Mouse (Mus musculus) c-Kit-positive CD71-negative TER-119-negative erythroid progenitor cells, embryonic 14.5 days (primary cell): ENCODE data around the gene Pacs2.
A peak's percentile ranks its signal among the peaks of the same experiment; 100 is the strongest.

Experiments
- DNase-seq: peaks from one replicate; pipeline ENCODE4 v3.0.0-alpha.2; 2013; ENCODE audit warnings: low read depth

Pacs2 gene

GRCm38 (mm10) chr12:113012443-113012842 is 1.9 kb upstream of the Pacs2 start:
- DNase-seq = no peak

DNA sequence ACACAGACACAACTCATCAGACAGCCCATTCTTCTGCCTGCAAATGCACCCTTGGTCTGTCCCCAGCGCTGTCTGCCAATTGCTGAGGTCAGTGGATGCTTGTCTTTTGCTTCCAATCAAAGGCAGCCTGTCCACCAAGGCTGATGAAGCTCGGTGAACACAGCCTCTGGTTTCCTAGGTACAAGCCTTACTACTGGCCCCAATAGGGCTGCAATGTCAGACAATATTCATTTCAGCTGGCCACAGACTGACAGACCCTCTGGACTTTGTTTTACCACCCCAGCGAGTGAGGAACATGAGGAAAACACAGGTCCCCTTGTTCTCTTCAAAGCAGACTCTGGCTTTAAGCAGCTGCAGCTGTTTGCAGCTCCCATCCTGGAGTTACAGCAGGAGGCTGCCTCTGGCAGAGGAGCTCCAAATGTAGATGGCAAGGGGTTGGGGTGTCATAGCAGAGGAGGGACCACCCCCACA is 1.3 kb upstream of the Pacs2 start:
- no peak for DNase-seq

DNA sequence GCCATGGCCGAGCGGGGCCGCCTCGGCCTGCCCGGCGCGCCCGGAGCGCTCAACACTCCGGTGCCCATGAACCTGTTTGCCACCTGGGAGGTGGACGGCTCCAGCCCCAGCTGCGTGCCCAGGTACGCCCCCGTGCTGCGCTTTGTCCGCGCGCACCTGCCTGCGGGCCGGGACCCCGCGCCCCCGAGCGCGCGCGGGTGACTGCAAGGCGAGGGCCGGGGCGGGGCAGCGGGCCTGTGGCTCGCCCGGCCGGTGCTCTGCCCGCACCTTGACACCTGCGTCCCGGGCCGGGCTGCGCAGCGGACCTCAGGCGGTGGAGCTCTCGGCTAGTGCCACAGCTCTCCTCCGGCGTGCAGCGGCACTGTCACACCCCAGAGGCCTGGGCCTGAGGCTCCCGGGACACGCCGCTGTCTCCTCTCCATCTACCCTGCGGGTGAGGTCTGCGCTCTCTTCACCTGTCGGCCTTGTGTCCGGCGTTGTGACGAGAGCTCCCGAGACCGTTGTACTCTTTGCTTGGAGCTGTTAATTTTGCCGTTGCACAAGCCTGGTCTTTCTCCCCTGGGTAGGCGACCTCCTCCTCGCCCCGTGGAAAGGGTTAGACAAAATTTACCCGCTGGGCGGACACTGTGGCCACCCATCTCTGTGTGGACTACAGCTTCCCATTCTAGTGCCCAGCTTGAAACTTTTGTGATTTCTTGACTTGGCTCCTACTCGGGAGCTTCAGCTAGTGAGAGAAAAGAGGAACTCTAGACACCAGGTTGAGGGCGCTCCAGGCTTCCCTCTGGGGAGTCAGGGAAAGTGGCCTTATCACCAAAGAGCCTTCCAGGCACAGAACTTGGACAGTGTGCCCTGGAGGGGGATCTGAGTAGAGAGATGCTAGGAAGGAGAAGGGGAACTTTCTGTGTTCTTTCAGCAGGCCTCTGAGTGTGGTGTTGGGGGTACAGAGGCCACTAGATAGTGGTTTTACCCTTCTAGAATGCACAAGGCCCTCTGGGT is 551 bp downstream of the Pacs2 start:
- no peak for DNase-seq

DNA sequence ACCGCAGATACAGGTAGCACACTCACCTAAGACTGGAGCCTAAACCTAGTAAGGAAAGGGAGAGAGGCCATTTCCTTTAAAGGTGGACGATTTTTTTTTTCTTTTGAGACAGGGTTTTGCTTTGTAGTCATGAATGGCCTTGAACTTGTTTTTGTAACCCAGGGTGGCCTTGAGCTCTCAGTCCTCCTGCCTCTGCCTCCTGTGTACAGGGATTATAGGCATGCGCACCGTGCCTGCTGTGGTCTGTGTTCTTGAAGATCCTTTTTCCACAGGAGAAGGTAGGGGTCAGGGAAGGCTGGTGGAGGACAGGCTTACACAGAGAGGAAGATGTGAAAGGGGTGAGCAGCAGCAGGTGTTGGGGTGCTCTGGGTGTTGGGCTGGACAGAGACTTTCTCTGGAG is 1.6 kb downstream of the Pacs2 start:
- no peak for DNase-seq

- no peak for DNase-seq
Measured at GRCm38 (mm10) chr12:113016976-113017375, 2.7 kb downstream of the Pacs2 start.

DNA sequence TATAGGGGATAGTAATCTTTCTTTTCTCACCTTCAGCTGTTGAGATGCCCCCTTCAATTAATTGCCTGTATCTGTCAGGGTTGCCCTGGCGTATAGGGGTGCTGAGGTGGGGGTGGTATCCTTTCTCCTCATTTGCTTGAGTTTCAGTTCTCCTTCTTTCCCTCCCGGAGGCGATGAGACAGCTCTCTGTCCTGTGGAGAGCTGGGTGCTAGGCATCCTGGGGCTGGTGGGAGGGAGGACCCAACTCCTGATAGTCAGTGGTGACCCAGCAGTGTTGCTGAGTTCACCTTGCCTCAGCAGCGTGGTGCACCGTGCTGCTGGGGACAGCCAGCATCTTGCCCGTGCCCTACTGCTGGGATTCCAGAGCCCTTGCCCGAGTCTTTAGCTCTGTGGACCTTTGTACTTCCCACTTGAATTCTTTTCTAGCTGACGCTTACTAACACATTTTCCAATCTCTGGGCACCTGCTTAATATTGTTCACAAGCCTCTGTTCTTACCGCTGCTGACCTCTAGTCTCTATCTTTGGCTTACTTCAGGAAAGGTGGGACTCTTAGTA is 3.2 kb downstream of the Pacs2 start:
- DNase-seq = no peak

- no peak for DNase-seq
Measured at GRCm38 (mm10) chr12:113018763-113019162, 4.5 kb downstream of the Pacs2 start.

DNA sequence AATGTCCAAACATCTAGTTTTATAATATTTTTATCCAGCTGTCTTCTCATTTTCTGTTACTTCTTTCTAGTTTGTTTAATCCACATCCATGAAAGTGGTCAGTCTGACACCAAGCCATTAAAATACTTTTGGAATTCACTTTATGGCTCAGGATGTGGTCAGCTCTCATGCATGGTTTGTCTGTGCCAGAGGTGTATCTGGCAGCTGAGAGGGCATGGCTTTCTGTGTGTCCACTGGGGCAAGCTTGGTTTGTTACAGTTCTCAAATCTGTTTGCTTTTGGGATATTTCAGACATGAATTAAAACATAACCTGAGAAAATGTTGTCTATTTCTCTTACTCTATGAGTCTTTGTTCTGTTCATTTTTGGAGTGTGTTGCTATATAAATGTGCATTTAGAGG is 7.2 kb downstream of the Pacs2 start:
- DNase-seq = no peak

GRCm38 (mm10) chr12:113023082-113023481 is 8.8 kb downstream of the Pacs2 start:
- peak; percentile 61 for DNase-seq

- DNase-seq = no peak
Measured at GRCm38 (mm10) chr12:113026557-113026956, 12.2 kb downstream of the Pacs2 start.

GRCm38 (mm10) chr12:113027495-113027894 is 13.2 kb downstream of the Pacs2 start:
- DNase-seq = no peak

DNA sequence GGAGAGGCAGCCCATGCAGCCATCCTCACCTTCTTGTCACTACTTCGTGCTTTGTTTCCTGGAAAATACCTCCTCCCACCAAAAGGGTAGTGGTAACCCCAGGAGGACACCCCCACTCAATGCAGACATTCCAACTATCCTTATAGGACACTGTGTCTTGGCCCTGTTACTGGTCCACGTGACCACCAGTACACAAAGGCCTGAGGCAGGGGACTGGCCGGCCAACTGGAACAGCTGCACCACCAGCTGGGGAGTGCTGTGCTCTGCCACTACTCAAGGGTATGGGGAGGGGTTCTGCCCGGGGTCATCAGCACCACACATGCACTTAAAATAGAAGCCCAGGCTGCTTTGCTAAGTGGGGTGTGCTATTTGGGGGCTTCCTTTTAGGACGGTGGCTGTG is 13.8 kb downstream of the Pacs2 start:
- DNase-seq = no peak

DNA sequence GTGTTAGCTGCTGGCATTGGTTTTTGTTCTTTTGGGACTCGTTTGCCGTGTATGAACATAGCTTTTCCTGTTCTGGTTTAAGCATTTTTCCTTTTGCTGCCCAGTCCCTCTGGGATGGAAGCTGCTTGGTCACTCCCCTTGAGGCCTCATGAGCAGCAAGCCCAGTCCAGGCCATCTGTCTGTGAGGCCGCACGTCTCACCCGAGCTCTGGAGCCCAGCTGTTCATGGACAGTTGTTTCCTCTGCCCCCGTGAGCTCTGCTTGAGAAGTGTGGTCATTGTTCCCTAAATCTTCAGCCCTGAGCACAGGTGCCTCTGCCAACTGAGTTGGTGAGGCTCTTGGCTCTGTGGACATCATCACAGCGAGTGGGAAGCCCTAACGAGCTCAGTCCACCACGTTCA is 14.6 kb downstream of the Pacs2 start:
- DNase-seq = no peak

DNA sequence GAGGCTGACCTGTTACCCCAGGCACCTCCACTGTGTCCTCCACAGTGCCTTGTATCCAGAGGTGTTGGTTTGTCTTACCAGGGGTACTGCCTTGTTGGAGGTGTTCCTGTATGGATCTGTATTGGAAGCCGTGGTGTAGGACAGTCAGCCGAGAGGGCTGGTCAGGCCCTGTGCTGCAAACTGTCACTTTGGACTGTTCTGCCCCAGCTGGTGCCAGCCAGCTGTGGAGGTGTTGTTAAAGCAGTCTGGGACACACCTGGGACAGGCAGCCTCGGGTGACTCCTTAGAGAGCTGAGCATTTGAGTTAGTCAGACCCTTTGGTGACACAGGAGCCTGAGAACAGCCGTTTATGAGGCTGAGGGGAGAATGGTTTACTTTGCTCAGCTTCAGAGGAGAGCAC is 15.7 kb downstream of the Pacs2 start:
- no peak for DNase-seq

DNA sequence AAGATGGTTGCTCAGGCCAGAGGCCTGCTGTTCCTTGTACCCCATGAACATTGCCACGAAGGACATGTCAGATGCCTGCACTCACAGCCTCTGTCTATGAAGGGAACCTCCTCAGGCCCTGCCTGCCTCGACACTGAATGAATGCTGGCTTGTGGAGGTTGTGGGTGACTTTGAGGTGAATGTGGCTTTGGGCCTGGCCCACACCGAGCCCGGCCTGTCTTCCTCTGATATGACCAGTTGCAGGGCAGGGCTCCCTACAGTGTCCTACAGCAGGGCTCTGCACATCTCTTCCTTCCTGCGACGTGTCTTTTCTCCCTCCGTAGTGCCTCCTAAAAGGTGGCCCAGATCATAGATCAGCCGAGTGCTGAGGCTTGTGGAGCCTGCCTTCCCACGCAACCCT is 16.7 kb downstream of the Pacs2 start:
- DNase-seq = no peak

DNA sequence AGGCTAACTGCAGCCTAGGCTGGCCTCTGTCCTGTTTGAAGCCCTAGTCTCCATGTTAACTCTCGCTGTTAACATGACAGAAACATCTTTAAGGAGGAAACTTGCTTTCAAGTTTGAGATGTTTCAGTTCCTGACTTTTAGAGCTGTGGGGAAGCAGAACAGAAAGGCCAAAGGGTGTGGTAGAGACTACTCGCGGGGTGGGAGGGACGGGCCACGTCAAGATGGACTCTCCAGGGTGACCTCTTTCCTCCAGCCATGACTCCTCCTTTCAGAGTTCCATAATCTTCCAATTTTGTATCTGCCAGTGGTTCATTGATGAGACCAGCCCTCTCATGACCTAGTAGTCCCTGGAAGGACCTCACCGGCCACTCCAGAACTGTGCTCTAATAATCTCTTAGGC is 17.1 kb downstream of the Pacs2 start:
- no peak for DNase-seq

GRCm38 (mm10) chr12:113032296-113033250 is 18.3 kb downstream of the Pacs2 start:
- no peak for DNase-seq

DNA sequence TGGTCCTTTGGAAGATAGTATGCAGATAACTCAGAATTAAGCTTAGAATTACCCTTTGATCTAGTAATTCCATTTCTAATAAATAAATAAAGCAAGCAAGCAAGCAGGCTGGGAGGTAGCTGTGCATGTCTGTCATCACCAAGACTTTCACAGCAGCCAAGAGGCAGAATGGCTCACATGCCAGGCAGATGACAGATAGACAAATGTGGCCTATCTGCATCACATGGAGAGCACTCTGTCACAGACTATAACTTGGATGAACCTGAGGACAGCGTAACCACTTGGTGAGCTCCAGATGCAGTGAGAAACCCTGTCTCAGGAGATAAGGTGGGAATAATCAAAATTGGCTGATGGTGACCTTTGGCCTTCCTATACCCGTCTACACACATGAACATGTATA is 20.8 kb downstream of the Pacs2 start:
- no peak for DNase-seq

DNA sequence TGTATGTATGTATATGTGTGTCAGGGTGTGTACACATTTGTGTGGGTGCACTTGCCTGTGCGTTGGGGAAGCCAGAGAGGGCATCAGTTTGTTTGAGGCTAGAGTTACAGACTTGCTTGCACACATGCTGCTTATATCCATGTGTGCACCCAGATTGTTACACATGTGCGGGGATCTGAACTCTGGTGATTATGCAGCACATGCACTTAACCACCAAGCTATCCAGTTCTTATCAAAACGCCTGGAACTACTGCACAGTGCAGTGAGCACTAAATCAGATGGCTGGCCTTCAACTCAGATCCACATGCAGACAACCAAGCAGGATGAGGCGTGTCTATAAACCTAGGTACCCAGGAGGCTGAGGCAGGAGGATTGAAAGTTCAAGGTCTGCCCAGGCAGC is 22.7 kb downstream of the Pacs2 start:
- no peak for DNase-seq

GRCm38 (mm10) chr12:113038414-113038813 is 24.1 kb downstream of the Pacs2 start:
- no peak for DNase-seq

GRCm38 (mm10) chr12:113041481-113042439 is 27.5 kb downstream of the Pacs2 start:
- DNase-seq = no peak
